Mouse (Mus musculus) layer of hippocampus, adult 18-20 months (tissue): ENCODE measurements around the gene Olfr750. TPM values are rescaled to one million over a fixed set of nuclear protein-coding genes. Genes with fewer than 3 reads are reported as not detected.

ENCODE experiments used
- DNase-seq, 2 experiments: peaks; one replicate each; pipeline ENCODE4 v3.0.0; 2022; ENCODE audit warnings: low spot score in 2 of 2
- total RNA-seq, 2 experiments: library from RNA; stranded (reverse); gene quantifications; 2 replicates each; pipeline ENCODE4 v1.2.3; 2021

The Olfr750 gene
- total RNA-seq, 2 experiments from 2014 or later, result not detected

- DNase-seq, result peak; percentile 84 to 95
These were observed 14.1 kb upstream of the Olfr750 start for GRCm38 (mm10) chr14:51088166-51088969.

DNA sequence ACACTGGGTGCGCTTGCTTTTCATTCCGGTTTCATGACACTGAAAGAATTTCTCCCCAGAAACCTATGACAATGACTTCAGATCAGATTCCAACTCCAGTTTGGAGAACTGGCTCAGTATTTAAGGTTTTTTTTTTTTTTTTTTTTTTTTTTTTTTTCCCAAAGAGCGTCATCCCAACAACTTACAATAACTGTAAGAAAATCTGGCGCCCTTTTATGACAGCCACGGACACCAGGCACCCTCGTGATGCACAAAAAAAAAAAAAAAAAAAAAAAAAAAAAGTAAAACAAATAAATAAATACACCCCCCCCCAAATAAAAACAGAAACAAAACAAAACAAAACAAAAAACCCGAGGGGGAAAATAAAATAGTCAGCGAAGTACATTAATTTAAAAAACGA is 13.5 kb upstream of the Olfr750 start:
- DNase-seq, result no peak

DNA sequence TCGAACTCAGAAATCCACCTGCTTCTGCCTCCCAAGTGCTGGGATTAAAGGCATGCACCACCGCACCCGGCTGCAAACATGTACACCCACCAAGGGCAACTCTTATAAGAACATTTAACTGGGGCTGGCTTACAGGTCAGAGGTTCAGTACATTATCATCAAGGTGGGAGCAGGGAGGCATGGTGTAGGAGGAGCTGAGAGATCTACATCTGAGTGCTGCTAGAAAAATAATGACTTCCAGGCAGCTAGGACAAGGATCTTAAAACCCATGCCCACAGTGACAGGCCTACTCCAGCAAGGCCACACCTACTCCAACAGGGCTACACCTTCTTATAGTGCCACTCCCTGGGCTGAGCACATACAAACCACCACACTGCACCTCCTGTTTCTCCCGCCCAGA is 11.7 kb upstream of the Olfr750 start:
- DNase-seq, result no peak

DNA sequence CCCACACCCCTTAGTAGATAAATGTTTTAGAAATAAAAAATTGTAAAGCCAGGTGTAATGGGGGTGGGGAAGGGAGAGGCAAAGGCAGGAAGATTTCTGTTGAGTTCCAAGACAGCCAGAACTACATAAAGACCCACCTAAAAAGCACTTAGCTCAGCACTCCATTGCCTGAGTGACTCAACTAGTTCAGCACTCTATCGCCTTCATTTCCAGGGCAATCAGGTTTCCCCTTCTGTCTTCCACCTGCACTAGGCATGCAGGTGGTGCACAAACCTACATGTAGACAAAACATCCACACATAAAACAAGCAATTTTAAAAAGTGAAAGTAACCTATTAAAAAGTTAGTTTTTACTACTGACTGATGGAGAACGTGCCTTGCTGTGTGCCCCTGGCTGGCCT is 10.9 kb upstream of the Olfr750 start:
- DNase-seq, result no peak

- DNase-seq, result no peak
These were observed 9.6 kb upstream of the Olfr750 start for GRCm38 (mm10) chr14:51083805-51084204.

DNA sequence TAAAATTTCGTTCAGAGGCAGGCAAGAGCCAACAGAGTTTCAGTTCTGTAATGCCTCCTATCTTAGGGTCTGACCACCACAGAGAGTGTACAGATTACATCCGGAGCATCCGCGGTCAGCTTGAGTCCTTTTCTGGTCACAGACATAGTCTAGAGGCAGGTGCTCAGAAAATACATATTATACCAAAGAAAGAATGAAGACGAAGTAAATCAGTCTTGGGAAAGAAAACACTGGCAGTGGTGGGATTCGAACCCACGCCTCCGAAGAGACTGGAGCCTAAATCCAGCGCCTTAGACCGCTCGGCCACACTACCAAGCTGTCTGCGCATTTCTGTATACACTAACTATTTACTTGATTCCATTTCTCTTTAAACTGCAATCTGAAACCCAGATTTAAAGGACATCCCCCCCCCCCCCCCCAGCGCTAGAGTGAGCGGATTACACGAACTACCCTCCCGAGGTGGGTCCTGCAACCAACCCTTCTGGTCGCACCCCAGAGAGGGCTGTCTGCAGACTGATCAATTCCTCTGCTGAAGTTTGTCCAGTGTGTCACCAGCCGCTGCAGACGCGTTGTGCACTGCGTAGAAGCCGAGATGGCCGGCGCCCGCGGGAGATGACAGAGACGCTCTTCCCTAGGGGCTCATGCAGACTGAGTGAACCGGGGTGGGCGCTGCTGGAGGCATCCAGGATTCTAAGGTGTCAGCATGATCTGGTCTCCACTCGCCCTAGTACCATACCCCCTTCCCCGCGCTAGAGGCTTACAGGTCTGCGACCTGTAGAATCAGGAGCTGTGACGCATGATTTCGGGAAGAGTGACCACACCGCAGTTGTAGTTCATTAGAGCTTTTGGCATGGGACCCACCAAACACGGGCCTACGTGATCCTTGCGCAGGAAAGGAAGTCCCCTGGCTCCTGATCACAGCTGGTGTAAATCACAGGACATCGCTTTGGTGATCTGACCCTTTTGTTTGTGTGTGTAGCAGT is 8.7 kb upstream of the Olfr750 start:
- peak; percentile 59 to 84 for DNase-seq

DNA sequence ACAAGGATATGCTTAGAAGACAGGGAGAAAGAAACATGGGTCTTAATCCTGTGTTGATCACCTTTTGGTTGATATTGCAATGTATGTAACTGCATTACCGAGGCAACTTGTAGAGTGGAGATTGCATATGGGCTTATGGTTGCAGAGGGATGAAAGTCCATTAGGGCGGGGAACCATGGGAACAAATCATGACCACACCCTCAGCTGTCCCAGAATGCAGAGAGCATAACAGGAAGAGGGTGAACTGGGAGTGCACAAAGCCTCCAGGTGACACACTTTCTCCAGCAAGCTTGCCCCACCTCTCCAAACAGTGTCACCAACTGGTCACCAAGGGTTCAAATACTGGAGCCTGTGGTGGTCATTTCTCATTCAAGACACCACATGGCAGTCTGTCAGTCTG is 6.8 kb upstream of the Olfr750 start:
- no peak for DNase-seq

- DNase-seq, result no peak
These were observed 4.9 kb upstream of the Olfr750 start for GRCm38 (mm10) chr14:51079180-51079579.

- DNase-seq, result no peak
These were observed 4.6 kb downstream of the Olfr750 start for GRCm38 (mm10) chr14:51069617-51070016.

- no peak for DNase-seq
These were observed 5.3 kb downstream of the Olfr750 start for GRCm38 (mm10) chr14:51068956-51069355.

- DNase-seq, result no peak
These were observed 13.5 kb downstream of the Olfr750 start for GRCm38 (mm10) chr14:51060761-51061160.

DNA sequence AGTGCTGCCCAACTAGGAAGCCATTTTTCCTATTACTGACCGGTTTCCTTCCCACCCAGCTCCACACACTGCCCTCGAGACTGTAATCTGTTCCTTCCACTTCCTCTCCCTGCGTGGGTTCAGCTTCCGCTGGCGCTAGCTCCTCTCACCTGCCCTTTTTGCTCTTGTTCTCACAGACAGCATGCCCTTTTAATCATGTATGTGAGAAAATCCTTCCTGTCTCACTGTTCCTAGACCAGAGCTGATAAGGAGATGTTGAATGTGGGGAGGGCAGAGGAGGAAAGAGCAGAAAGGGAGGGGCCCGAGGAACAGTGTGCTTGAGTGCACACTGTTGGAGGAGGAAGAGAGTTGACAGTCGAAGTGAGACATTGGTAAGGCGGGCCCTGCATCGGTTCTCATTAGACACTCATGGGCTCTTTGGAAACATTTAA is 16.8 kb downstream of the Olfr750 start, which contains the start of gene Rnase12:
Rnase12 (minus strand) TSS at position 261 of the 431 bp plus-strand sequence.
- no peak for DNase-seq

DNA sequence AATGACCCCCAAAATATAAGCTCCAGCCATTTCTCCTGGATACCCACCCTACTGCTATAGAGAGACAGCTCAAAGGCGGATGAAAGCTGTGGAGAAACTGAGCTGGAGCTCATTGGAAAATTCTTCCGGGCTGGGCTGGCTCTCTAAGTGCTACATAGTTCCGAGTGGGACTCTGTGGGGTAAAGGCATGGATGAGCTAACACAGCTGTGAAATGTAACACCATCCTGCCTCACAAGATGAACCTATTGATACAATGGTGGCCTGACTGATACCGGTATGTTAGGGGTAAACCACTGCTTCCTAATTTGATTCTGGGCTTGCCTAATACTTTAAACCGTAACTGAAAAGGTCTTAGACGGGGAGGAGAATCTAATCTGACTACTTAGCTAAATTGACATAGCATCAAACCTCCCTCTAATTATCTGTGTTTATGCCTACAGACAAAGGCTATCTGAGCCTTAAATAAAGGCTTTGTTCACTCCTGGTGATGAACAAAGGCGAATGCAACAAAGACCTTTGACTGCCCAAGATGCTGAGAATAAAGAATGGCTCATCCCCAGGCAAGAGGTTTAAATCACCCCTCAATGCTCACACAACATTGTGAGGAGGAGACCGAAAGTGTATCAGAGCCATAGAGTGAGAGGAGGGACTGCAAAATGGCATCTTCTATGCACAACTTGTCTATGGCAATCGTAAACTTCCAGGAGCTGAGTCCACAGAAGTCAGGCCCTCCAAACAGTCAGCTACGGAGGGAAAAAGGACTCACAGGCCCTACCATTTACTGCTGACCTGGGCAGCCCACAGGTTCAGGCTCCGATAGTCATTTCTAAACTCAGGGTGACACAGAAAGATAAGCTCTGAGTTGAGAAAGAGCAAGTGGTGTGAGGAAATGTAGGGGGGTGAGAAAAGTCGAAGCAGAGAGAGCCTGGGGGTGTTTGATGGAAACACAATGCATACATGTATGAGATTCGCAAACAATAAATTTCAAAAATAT is 19.7 kb downstream of the Olfr750 start:
- DNase-seq, result no peak

DNA sequence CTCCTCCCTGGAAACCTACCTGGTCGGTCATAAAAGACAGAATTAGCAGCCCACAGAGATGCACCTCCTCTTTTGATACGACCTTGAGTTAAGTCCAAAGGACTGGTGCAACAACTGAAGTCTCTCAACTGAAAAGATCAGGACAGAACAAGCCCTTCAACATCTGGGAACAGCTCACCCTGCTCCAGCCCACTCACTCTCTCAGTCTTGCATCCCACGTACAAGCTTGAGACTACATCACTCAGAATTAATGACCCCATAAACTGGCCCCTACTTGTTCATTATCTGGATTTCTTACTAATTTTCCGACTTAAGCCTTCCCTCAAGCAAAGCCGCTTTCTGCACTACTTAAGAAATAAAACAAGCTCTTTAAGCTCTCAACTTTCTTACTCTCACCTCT is 21.1 kb downstream of the Olfr750 start:
- no peak for DNase-seq

DNA sequence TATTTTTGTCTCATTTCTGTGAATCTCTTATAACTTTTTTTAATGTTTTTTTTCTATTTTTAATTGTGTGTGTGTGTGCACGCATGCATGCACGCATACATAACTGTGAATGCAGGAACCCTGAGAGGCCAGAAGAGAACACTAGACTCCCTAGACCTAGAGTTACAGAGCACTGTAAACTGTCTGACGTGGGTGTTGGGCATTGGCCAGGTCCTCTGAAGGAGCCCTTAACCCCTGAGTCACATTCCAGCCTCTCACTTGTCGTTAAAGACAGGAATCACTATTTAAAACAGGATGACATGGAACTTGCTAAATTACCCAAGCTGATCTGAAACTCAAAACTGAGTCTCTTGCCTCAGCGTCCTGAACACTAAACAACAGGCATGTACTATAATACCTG is 22.3 kb downstream of the Olfr750 start:
- DNase-seq, result no peak

GRCm38 (mm10) chr14:51050063-51050462 is 24.2 kb downstream of the Olfr750 start, which contains the start of gene Rnase11:
Gene Rnase11, minus strand, starts transcription at chr14:51050163.
- DNase-seq, result no peak

DNA sequence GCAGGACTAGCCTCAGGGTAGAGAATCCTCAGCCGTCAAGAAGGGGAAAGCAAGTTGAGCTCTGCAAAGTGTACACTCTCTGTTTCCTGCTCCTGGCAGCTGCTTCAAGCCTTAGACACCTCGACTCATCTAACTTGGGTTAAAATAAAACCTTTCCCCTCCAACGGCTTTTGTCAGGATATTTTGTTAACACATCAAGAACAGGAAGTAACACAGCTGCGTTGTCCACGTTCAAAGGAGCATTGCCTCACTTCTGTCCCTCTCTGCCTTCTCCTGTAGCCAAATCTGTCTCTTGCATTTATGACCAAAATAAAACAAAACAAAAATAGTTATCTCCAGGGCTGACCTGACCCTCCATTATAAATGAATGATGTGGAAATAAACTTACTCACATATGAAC is 26.4 kb downstream of the Olfr750 start:
- no peak for DNase-seq

GRCm38 (mm10) chr14:51041769-51042168 is 32.5 kb downstream of the Olfr750 start, which contains the start of gene Rnase9:
Gene Rnase9, minus strand, starts transcription at chr14:51041869.
- DNase-seq, result no peak

DNA sequence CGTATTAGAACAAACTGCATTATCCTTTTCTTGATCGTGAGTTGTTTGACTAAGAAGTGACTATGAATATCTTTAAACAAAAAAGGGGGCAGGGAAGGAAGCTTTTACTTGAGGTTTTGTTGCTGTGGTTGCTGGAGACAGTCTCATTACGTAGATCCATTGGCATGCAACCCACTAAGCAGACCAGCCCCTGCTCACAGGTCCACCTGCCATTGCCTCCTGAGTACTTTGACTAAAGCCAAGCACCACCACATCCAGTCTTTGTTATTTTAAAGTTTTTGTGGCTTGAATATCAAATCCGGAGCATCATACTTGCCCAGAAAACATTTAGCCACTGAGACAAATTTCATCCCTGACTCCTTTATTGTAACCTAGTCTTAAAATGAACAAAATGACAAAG is 38.0 kb downstream of the Olfr750 start:
- DNase-seq, result no peak

DNA sequence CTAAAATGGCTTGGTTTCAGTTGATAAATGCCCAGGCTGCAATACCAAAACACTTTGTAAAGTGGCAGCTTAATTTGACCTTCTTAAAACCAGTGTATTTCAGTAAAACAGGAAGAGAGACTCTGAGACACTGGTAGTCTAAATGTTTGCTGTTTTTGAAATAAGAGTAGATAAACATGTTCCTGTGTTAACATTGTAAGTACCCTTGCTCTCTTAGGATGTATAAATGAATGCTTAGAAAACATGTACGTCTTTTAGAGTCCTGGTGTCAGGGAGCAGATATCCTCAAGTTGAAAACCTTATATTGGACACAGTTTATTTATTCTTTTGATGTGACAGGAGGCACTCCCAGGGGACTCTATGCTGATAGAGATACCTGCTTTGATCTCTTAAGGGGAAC is 39.0 kb downstream of the Olfr750 start:
- DNase-seq, result no peak
